Mouse (Mus musculus) embryonic facial prominence, embryonic 15.5 days (tissue): Measurements from ENCODE around the gene Tymp. TPM values are rescaled to one million over a fixed set of nuclear protein-coding genes. Genes with fewer than 3 reads are reported as not detected.

Experiments used
- ATAC-seq: fragments of 200-750 bp; cut with Nextera tagmentation; 2 replicates; pipeline ENCODE4 v1.8.0; 2017; ENCODE audit warnings: low read depth, moderate TSS enrichment; ENCODE audit not compliant: insufficient number of reproducible peaks, low FRiP score, low TSS enrichment
- H3K27ac ChIP-seq: fragments of 300-500 bp; sonication (generic); replicated peaks from 2 replicates; pipeline ENCODE4 v1.5.1; 2015; ENCODE audit warnings: mild to moderate bottlenecking, inconsistent platforms
- H3K27me3 ChIP-seq: fragments of 300-500 bp; sonication (generic); 2 replicates; pipeline ENCODE4 v1.6.1; 2015; ENCODE audit warnings: inconsistent platforms
- H3K36me3 ChIP-seq: fragments of 300-500 bp; sonication (generic); 2 replicates; pipeline ENCODE4 v1.6.1; 2015; ENCODE audit warnings: mild to moderate bottlenecking, inconsistent platforms
- H3K4me1 ChIP-seq: fragments of 300-500 bp; sonication (generic); 2 replicates; pipeline ENCODE4 v1.6.1; 2015; ENCODE audit warnings: inconsistent platforms
- H3K4me2 ChIP-seq: fragments of 300-500 bp; sonication (generic); replicated peaks from 2 replicates; pipeline ENCODE4 v1.6.1; 2015; ENCODE audit warnings: mild to moderate bottlenecking, inconsistent platforms
- H3K4me3 ChIP-seq: fragments of 300-500 bp; sonication (generic); replicated peaks from 2 replicates; pipeline ENCODE4 v1.5.1; 2015; ENCODE audit warnings: mild to moderate bottlenecking, inconsistent platforms
- H3K9ac ChIP-seq: fragments of 300-500 bp; sonication (generic); 2 replicates; pipeline ENCODE4 v1.6.1; 2015; ENCODE audit warnings: inconsistent platforms
- H3K9me3 ChIP-seq: fragments of 300-500 bp; sonication (generic); replicated peaks from 2 replicates; pipeline ENCODE4 v1.6.1; 2016; ENCODE audit warnings: inconsistent platforms
- WGBS: fragments of 180-500 bp; shearing (Covaris S2); methylation state at CpG from one replicate; pipeline ENCODE4 v1.1.7; 2015; 5-methylcytosine and 5-hydroxymethylcytosine counted together
- polyA plus RNA-seq: library from polyadenylated mRNA; unstranded; fragments of >200 nt; fragmentation: Nextera tagmentation; extraction: Ambion mirVana; gene quantifications from 2 replicates; pipeline ENCODE4 v1.2.1, GENCODE M21; 2015

Tymp gene
- polyA plus RNA-seq: 1.8 and 2.0 TPM in 2 replicates

- H3K4me3 ChIP-seq: no peak within 1 kb of the TSS
- H3K27ac ChIP-seq: no peak within 1 kb of the TSS
- H3K4me1 ChIP-seq: peaks cover 42% of the 10 kb centered on the region
- peaks cover 45% of the 10 kb centered on the region for H3K27me3 ChIP-seq
- peaks cover 6% of the 10 kb centered on the region for H3K36me3 ChIP-seq
- H3K4me2 ChIP-seq: peak within 1 kb of the TSS; percentile 12
- no peak for ATAC-seq
- H3K9me3 ChIP-seq: no peaks in the 10 kb centered on the region
- WGBS: 15% methylated on average over 16 of the region's 16 CpGs
- no peak within 1 kb of the TSS for H3K9ac ChIP-seq
Measured at GRCm38 (mm10) chr15:89376957-89377356, at the start of gene Tymp. Gene Tymp (minus strand): TSS chr15:89377039.

- no peak within 1 kb of the TSS for H3K4me3 ChIP-seq
- no peak within 1 kb of the TSS for H3K4me2 ChIP-seq
- no peak within 1 kb of the TSS for H3K9ac ChIP-seq
- 32% methylated on average over 6 of the region's 6 CpGs for WGBS
- H3K27ac ChIP-seq: no peak within 1 kb of the TSS
- H3K4me1 ChIP-seq: peaks cover 21% of the 10 kb centered on the region
- no peaks in the 10 kb centered on the region for H3K9me3 ChIP-seq
- H3K27me3 ChIP-seq: no peaks in the 10 kb centered on the region
- peaks cover 22% of the 10 kb centered on the region for H3K36me3 ChIP-seq
- ATAC-seq: no peak
Measured at GRCm38 (mm10) chr15:89425711-89426121, 48.9 kb upstream of the Tymp start, which contains the start of gene Cpt1b. Gene Cpt1b (minus strand): TSS chr15:89425863.

GRCm38 (mm10) chr15:89424621-89425020 lies 47.8 kb upstream of the Tymp start:
- peaks cover 22% of the 10 kb centered on the region for H3K36me3 ChIP-seq
- H3K27me3 ChIP-seq: no peaks in the 10 kb centered on the region
- H3K4me1 ChIP-seq: peaks cover 16% of the 10 kb centered on the region
- 85% methylated on average over 8 of the region's 8 CpGs for WGBS
- no peaks in the 10 kb centered on the region for H3K9me3 ChIP-seq
- no peak overlapping the region for H3K4me2 ChIP-seq
- no peak overlapping the region for H3K4me3 ChIP-seq
- H3K27ac ChIP-seq: no peak overlapping the region
- no peak overlapping the region for H3K9ac ChIP-seq
- ATAC-seq: no peak

- 92% methylated on average over 9 of the region's 9 CpGs for WGBS
- H3K36me3 ChIP-seq: peaks cover 18% of the 10 kb centered on the region; the same call in 1 of the 2 replicates
- H3K4me3 ChIP-seq: no peak overlapping the region
- no peak overlapping the region for H3K4me2 ChIP-seq
- H3K4me1 ChIP-seq: 0 out of 2 replicates have a peak, but pooled peaks cover 5% of the 10 kb centered on the region
- H3K27me3 ChIP-seq: no peaks in the 10 kb centered on the region
- H3K9me3 ChIP-seq: no peaks in the 10 kb centered on the region
- H3K27ac ChIP-seq: no peak overlapping the region
- no peak for ATAC-seq
- no peak overlapping the region for H3K9ac ChIP-seq
Measured at GRCm38 (mm10) chr15:89421938-89422337, 45.1 kb upstream of the Tymp start.

- Histone ChIP-seq H3K4me3 (no peak overlapping the region), H3K9ac (no peak overlapping the region), H3K4me2 (no peak overlapping the region), H3K27ac (no peak overlapping the region), H3K27me3 (no peaks in the 10 kb centered on the region), H3K36me3 (0 out of 2 replicates have a peak, but pooled peaks cover 4% of the 10 kb centered on the region), H3K9me3 (no peaks in the 10 kb centered on the region), H3K4me1 (no peaks in the 10 kb centered on the region)
- 85% methylated on average over 8 of the region's 8 CpGs for WGBS
- no peak for ATAC-seq
Measured at GRCm38 (mm10) chr15:89415282-89415681, 38.4 kb upstream of the Tymp start.

- ATAC-seq: no peak
- H3K9ac ChIP-seq: no peak within 1 kb of the TSS
- no peak within 1 kb of the TSS for H3K4me2 ChIP-seq
- 82% methylated on average over 22 of the region's 24 CpGs for WGBS
- H3K36me3 ChIP-seq: no peaks in the 10 kb centered on the region
- H3K27ac ChIP-seq: no peak within 1 kb of the TSS
- peaks cover 3% of the 10 kb centered on the region; the same call in 1 of the 2 replicates for H3K9me3 ChIP-seq
- no peaks in the 10 kb centered on the region for H3K27me3 ChIP-seq
- H3K4me3 ChIP-seq: no peak within 1 kb of the TSS
- H3K4me1 ChIP-seq: no peaks in the 10 kb centered on the region
Measured at GRCm38 (mm10) chr15:89410118-89410517, 33.3 kb upstream of the Tymp start, which contains the start of gene Syce3. Gene Syce3 (minus strand): TSS chr15:89410503.

- no peak overlapping the region for H3K9ac ChIP-seq
- H3K4me1 ChIP-seq: no peaks in the 10 kb centered on the region
- no peaks in the 10 kb centered on the region for H3K36me3 ChIP-seq
- H3K4me3 ChIP-seq: no peak overlapping the region
- H3K4me2 ChIP-seq: no peak overlapping the region
- no peaks in the 10 kb centered on the region for H3K27me3 ChIP-seq
- H3K27ac ChIP-seq: no peak overlapping the region
- ATAC-seq: no peak
- H3K9me3 ChIP-seq: peaks cover 3% of the 10 kb centered on the region; the same call in 1 of the 2 replicates
Measured at GRCm38 (mm10) chr15:89406691-89407090, 29.9 kb upstream of the Tymp start.

GRCm38 (mm10) chr15:89404831-89405623 lies 28.2 kb upstream of the Tymp start:
- no peaks in the 10 kb centered on the region for H3K4me1 ChIP-seq

GRCm38 (mm10) chr15:89402471-89402870 lies 25.6 kb upstream of the Tymp start:
- Histone ChIP-seq H3K4me1 (no peaks in the 10 kb centered on the region), H3K9ac (no peak overlapping the region), H3K27ac (no peak overlapping the region), H3K36me3 (no peaks in the 10 kb centered on the region), H3K4me3 (no peak overlapping the region), H3K4me2 (no peak overlapping the region), H3K27me3 (no peaks in the 10 kb centered on the region), H3K9me3 (no peaks in the 10 kb centered on the region)
- WGBS: 92% methylated on average over 1 of the region's 1 CpGs
- ATAC-seq: no peak

More at GRCm38 (mm10) chr15:89404831-89405623, 28.2 kb upstream of the Tymp start:
- no peaks in the 10 kb centered on the region for H3K27me3 ChIP-seq
- no peak for ATAC-seq
- no peak overlapping the region for H3K4me2 ChIP-seq
- WGBS: 82% methylated on average over 10 of the region's 10 CpGs
- no peak overlapping the region for H3K4me3 ChIP-seq
- H3K27ac ChIP-seq: no peak overlapping the region
- no peak overlapping the region for H3K9ac ChIP-seq
- H3K9me3 ChIP-seq: peaks cover 3% of the 10 kb centered on the region; the same call in 1 of the 2 replicates
- H3K36me3 ChIP-seq: no peaks in the 10 kb centered on the region

- Histone ChIP-seq H3K9ac (no peak overlapping the region), H3K9me3 (no peaks in the 10 kb centered on the region), H3K4me1 (no peaks in the 10 kb centered on the region), H3K4me2 (no peak overlapping the region), H3K27ac (no peak overlapping the region), H3K4me3 (no peak overlapping the region), H3K27me3 (no peaks in the 10 kb centered on the region), H3K36me3 (no peaks in the 10 kb centered on the region)
- ATAC-seq: no peak
- WGBS: 25% methylated on average over 1 of the region's 1 CpGs
Measured at GRCm38 (mm10) chr15:89399716-89400115, 22.9 kb upstream of the Tymp start.

GRCm38 (mm10) chr15:89398146-89398545 lies 21.3 kb upstream of the Tymp start:
- H3K4me1 ChIP-seq: no peaks in the 10 kb centered on the region
- no peak overlapping the region for H3K27ac ChIP-seq
- WGBS: 84% methylated on average over 2 of the region's 2 CpGs
- no peak overlapping the region for H3K4me3 ChIP-seq
- no peaks in the 10 kb centered on the region for H3K27me3 ChIP-seq
- H3K9ac ChIP-seq: no peak overlapping the region
- H3K9me3 ChIP-seq: no peaks in the 10 kb centered on the region
- H3K4me2 ChIP-seq: no peak overlapping the region
- H3K36me3 ChIP-seq: no peaks in the 10 kb centered on the region
- ATAC-seq: no peak
